Mouse (Mus musculus) forebrain, embryonic 10.5 days (tissue): ENCODE data around the gene Ckm. TPM values are rescaled to one million over a fixed set of nuclear protein-coding genes. Genes with fewer than 3 reads are reported as not detected.
A peak's percentile ranks its signal among the peaks of the same experiment; 100 is the strongest.

Experiments used
- DNase-seq: peaks from one replicate; pipeline ENCODE4 v3.0.0-alpha.2; 2017; ENCODE audit warnings: low spot score; ENCODE audit errors: extremely low spot score
- H3K27ac ChIP-seq: fragments of 300-500 bp; sonication (generic); 2 replicates; pipeline ENCODE4 v1.5.1; 2016; ENCODE audit warnings: mild to moderate bottlenecking
- H3K27me3 ChIP-seq: fragments of 300-500 bp; sonication (generic); 2 replicates; pipeline ENCODE4 v1.6.1; 2016; ENCODE audit warnings: mild to moderate bottlenecking; ENCODE audit not compliant: poor library complexity, severe bottlenecking
- H3K36me3 ChIP-seq: fragments of 300-500 bp; sonication (generic); replicated peaks from 2 replicates; pipeline ENCODE4 v1.6.1; 2016; ENCODE audit warnings: mild to moderate bottlenecking, moderate library complexity
- H3K4me1 ChIP-seq: fragments of 300-500 bp; sonication (generic); 2 replicates; pipeline ENCODE4 v1.6.1; 2016
- H3K4me3 ChIP-seq: fragments of 300-500 bp; sonication (generic); 2 replicates; pipeline ENCODE4 v1.5.1; 2016; ENCODE audit warnings: mild to moderate bottlenecking, moderate library complexity
- H3K9me3 ChIP-seq: fragments of 300-500 bp; sonication (generic); 2 replicates; pipeline ENCODE4 v1.6.1; 2016; ENCODE audit warnings: mild to moderate bottlenecking, moderate library complexity
- WGBS: fragments of 180-500 bp; shearing (Covaris S2); methylation state at CpG from one replicate; pipeline ENCODE4 v1.1.7; 2016; 5-methylcytosine and 5-hydroxymethylcytosine counted together
- polyA plus RNA-seq: library from polyadenylated mRNA; unstranded; fragments of >200 nt; fragmentation: Nextera tagmentation; extraction: Ambion mirVana; gene quantifications from 2 replicates; pipeline ENCODE4 v1.2.1, GENCODE M21; 2016

Ckm gene
- polyA plus RNA-seq, 1 experiment from 2014 or later, result not detected

GRCm38 (mm10) chr7:19368380-19368779 is 36.2 kb upstream of the Ckm start:
- WGBS, result 20% methylated on average over 16 of the region's 16 CpGs
- no peak for DNase-seq
- H3K4me3 ChIP-seq, result no peak overlapping the region

GRCm38 (mm10) chr7:19369823-19370425 is 34.7 kb upstream of the Ckm start:
- Histone ChIP-seq H3K4me3 (peak overlapping the region; percentile 51), H3K4me1 (peaks cover 15% of the 10 kb centered on the region), H3K27me3 (peaks cover 36% of the 10 kb centered on the region), H3K36me3 (peaks cover 26% of the 10 kb centered on the region), H3K27ac (peak overlapping the region; percentile 74), H3K9me3 (no peaks in the 10 kb centered on the region)
- WGBS, result 12% methylated on average over 46 of the region's 46 CpGs
- peak; percentile 66 for DNase-seq

More at GRCm38 (mm10) chr7:19368380-19368779, 36.2 kb upstream of the Ckm start:
- H3K36me3 ChIP-seq, result peaks cover 17% of the 10 kb centered on the region; the same call in 1 of the 2 replicates
- peaks cover 41% of the 10 kb centered on the region for H3K27me3 ChIP-seq
- no peak overlapping the region for H3K27ac ChIP-seq
- no peaks in the 10 kb centered on the region for H3K9me3 ChIP-seq
- H3K4me1 ChIP-seq, result peaks cover 24% of the 10 kb centered on the region

DNA sequence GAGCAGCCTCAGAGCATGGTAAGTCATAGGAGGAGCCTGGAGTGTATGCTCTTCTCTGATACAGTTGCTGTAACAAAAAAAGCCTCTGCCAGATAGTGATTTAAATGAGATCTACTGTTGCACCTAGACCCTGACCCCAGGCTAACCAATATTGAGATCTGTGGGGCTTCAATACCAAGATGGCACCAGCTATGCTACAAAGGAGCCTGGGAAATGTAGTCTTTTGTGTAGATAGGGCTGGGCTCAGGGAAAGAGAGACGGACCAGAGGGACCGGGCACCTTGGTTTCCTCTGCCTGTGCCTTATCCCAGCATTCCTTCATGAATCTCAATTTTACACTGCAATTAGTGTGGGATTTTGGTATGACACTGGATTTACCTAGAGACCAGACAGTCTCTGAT is 31.2 kb upstream of the Ckm start:
- Histone ChIP-seq H3K9me3 (no peaks in the 10 kb centered on the region), H3K4me1 (peaks cover 13% of the 10 kb centered on the region), H3K4me3 (no peak overlapping the region), H3K27me3 (peaks cover 27% of the 10 kb centered on the region), H3K27ac (no peak overlapping the region), H3K36me3 (peaks cover 54% of the 10 kb centered on the region)
- no peak for DNase-seq
- WGBS, result 91% methylated on average over 2 of the region's 2 CpGs

GRCm38 (mm10) chr7:19375368-19375767 is 29.2 kb upstream of the Ckm start:
- Histone ChIP-seq H3K36me3 (peaks cover 55% of the 10 kb centered on the region), H3K9me3 (no peaks in the 10 kb centered on the region), H3K27me3 (peaks cover 7% of the 10 kb centered on the region), H3K27ac (no peak overlapping the region), H3K4me1 (peaks cover 1% of the 10 kb centered on the region; the same call in 1 of the 2 replicates), H3K4me3 (no peak overlapping the region)
- 81% methylated on average over 18 of the region's 18 CpGs for WGBS
- DNase-seq, result no peak

DNA sequence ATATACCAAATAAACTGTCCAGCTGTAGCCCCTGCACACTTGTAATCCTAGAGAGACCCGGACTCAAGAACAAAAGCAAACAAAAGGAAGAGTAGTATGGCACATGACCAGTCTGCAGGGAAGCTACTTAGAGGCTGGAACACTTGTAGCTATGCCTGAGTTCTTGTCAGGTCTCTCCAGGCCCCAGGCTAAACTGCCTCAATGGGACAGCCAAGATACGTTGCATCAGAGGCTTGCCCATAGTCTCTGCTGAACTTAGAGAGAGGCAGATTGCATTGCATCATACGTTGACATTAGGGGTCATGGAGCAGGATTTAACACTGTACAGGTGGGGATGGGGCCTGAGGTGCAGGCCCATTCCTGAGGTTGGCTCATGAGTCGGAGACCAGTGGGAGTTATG is 28.6 kb upstream of the Ckm start:
- 83% methylated on average over 4 of the region's 4 CpGs for WGBS
- H3K27ac ChIP-seq, result no peak overlapping the region

GRCm38 (mm10) chr7:19378049-19378448 is 26.5 kb upstream of the Ckm start:
- Histone ChIP-seq H3K27me3 (no peaks in the 10 kb centered on the region), H3K4me1 (peaks cover 9% of the 10 kb centered on the region), H3K27ac (no peak overlapping the region), H3K4me3 (no peak overlapping the region), H3K9me3 (no peaks in the 10 kb centered on the region), H3K36me3 (peaks cover 40% of the 10 kb centered on the region)
- DNase-seq, result no peak
- 80% methylated on average over 8 of the region's 8 CpGs for WGBS

More for the DNA sequence above, 28.6 kb upstream of the Ckm start:
- H3K9me3 ChIP-seq, result no peaks in the 10 kb centered on the region
- H3K36me3 ChIP-seq, result peaks cover 49% of the 10 kb centered on the region
- no peak for DNase-seq
- 0 out of 2 replicates have a peak, but pooled peaks cover under 1% of the 10 kb centered on the region for H3K27me3 ChIP-seq
- H3K4me3 ChIP-seq, result no peak overlapping the region
- no peaks in the 10 kb centered on the region for H3K4me1 ChIP-seq

GRCm38 (mm10) chr7:19381377-19382165 is 23.0 kb upstream of the Ckm start, which contains the start of gene Ercc2:
Gene Ercc2 (plus strand): TSS chr7:19382010.
- Histone ChIP-seq H3K4me1 (peaks cover 18% of the 10 kb centered on the region), H3K36me3 (peaks cover 43% of the 10 kb centered on the region), H3K4me3 (peak within 1 kb of the TSS; percentile 91), H3K27ac (peak within 1 kb of the TSS; percentile 85), H3K27me3 (no peaks in the 10 kb centered on the region), H3K9me3 (no peaks in the 10 kb centered on the region)
- DNase-seq, result peak; percentile 100
- 7% methylated on average over 48 of the region's 48 CpGs for WGBS

DNA sequence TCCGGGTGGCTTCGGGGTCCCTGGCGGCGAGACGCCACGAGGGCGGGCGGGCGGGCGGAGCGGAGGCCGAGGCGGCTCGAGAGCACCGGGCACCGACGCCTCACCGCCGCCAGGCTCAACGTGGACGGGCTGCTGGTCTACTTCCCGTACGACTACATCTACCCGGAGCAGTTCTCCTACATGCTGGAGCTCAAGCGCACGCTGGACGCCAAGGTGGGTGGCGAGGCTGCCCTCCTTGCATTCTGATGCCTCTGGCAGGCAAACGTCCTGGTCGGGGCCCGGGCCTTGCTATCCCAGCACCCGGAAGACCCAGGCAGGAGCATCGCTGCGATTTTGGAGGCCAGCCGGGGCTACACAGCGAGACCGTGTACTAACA is 22.4 kb upstream of the Ckm start:
- Histone ChIP-seq H3K9me3 (no peaks in the 10 kb centered on the region), H3K36me3 (peaks cover 49% of the 10 kb centered on the region), H3K27ac (peak overlapping the region; percentile 85), H3K4me3 (peak overlapping the region; percentile 91), H3K4me1 (peaks cover 18% of the 10 kb centered on the region), H3K27me3 (no peaks in the 10 kb centered on the region)
- under 1% methylated on average over 37 of the region's 37 CpGs for WGBS
- DNase-seq, result no peak

DNA sequence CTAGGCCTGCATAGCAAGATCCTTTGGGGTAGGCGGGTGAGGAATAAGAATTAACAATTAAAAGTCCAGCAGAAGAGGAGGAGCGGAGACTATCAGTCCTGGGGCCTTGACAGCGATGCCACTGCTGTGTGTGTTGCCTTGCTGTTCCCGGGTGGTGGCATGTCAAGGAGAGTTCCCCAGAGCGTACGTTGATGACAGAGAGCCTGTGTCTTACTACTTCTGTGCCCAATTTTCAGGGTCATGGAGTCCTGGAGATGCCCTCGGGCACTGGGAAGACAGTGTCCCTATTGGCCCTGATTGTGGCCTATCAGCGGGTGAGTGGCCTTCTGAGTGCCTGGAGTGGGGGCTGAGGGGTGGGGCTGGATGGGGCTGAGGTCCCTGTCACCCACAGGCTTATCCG is 20.9 kb upstream of the Ckm start:
- Histone ChIP-seq H3K27me3 (no peaks in the 10 kb centered on the region), H3K4me3 (peak overlapping the region; percentile 91; the same call in 1 of the 2 replicates), H3K36me3 (peaks cover 51% of the 10 kb centered on the region), H3K9me3 (no peaks in the 10 kb centered on the region), H3K4me1 (peaks cover 24% of the 10 kb centered on the region), H3K27ac (no peak overlapping the region)
- DNase-seq, result no peak
- 85% methylated on average over 9 of the region's 9 CpGs for WGBS

DNA sequence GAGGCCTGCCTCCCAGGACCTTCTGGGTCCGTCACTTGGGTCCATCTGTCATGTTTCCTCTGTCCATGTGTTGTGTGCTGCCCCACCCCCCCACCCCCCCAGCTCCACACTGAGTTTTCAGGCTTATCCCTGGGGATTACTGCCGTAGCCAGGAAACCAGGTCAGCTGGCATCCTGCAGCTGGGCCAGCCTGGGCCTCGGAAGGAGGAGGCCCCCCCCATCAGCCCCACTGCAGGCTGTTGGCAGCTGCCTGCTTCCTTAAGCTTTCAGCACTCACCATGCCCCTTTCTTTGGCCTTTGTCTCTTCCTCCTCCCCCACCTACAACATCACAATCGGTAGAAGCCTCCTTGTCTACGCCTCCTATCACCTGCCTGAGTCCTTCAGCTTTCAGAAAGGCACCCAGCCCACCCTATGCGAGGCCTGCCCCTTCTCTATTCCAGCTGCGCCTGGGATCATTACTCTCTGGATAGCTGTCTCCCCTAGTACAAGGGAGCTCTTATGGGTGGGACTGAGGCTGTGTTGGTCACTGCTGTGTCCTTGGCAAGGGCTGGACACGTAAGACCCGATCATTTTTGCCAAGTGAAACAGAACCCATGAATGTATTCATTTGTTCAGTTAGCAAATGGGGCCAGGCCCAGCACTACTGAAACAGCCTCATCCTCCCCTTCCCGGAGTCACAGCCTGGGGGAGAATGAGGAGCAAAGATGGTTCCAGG is 15.7 kb upstream of the Ckm start:
- no peak for DNase-seq
- no peak overlapping the region for H3K4me3 ChIP-seq
- H3K27ac ChIP-seq, result peak overlapping the region; percentile 56; the same call in 1 of the 2 replicates
- no peaks in the 10 kb centered on the region for H3K27me3 ChIP-seq
- peaks cover 100% of the 10 kb centered on the region for H3K36me3 ChIP-seq
- peaks cover 9% of the 10 kb centered on the region for H3K4me1 ChIP-seq
- WGBS, result 82% methylated on average over 10 of the region's 10 CpGs
- no peaks in the 10 kb centered on the region for H3K9me3 ChIP-seq

DNA sequence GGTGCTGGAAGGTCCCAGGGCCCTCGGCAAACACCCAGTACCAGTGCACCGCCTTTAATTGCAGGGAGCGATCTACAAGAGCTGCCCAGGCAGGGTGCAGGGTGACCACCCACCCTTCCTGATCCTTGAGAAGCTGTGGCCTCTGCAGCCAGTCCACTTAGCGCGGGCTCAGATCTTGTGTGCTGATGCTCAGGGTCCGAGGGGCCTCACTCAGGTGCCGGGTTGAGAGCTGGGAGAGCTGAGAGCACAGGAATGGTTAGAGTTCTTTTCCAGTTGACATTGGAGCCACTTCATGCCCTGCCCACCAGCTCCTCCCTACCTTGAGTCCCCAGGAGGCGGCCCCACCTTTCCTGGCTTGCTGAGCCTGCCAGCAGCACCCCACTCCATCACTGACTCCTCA is 10.1 kb upstream of the Ckm start:
- DNase-seq, result no peak
- Histone ChIP-seq H3K36me3 (peaks cover 67% of the 10 kb centered on the region), H3K27ac (no peak overlapping the region), H3K9me3 (no peaks in the 10 kb centered on the region; the same call in 1 of the 2 replicates), H3K27me3 (peaks cover 17% of the 10 kb centered on the region), H3K4me3 (0 out of 2 replicates have a peak overlapping the region, but pooled peaks have one; percentile 3), H3K4me1 (peaks cover 6% of the 10 kb centered on the region)
- 93% methylated on average over 8 of the region's 8 CpGs for WGBS

DNA sequence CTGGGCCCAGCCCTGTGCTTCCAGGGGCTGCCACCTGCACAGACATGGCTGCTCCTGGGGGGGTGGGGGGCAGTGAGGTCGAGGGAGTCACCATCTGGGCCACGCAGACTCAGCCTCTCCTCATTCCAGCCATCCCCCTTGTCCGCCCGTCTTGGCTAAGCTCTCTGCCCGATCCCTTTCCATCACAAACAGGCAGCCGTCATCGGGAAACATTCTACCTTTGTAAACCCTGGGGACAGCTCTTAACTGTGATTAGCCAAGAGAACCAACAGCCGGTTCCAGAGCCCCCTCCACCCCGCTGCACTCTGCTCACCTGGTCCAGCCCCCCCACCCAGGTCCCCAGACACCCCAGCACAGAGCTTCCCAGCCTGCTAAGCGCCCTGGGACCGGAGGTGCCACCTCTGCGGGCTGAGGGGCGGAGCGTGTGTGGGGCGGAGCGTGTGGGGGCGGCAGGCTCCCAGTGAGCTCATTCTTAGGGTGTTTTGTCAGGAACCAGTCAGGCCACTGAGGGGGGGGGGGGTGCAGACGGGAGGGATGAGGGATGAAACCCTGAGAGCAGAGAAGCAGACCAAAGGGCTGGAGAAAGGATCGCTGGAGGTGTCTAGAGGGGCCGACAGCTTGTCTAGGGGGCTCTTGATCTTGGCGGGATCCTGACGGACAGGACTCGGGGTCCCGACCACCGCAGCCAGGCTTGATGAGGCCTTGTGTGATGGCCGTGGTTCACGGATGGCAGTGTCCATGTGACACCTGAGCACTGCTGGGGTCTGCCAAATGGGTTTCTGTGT is 4.9 kb upstream of the Ckm start:
- H3K4me3 ChIP-seq, result peak overlapping the region; percentile 51
- DNase-seq, result peak; percentile 42
- H3K27me3 ChIP-seq, result peaks cover 69% of the 10 kb centered on the region
- 1% methylated on average over 27 of the region's 27 CpGs for WGBS
- peaks cover 24% of the 10 kb centered on the region for H3K4me1 ChIP-seq
- H3K9me3 ChIP-seq, result peaks cover 9% of the 10 kb centered on the region
- peaks cover 15% of the 10 kb centered on the region for H3K36me3 ChIP-seq
- H3K27ac ChIP-seq, result peak overlapping the region; percentile 49; the same call in 1 of the 2 replicates
